Mouse (Mus musculus) kidney, embryonic 16.5 days (tissue): ENCODE data around the gene Spcs2. TPM values are rescaled to one million over a fixed set of nuclear protein-coding genes. Genes with fewer than 3 reads are reported as not detected.
A peak's percentile ranks its signal among the peaks of the same experiment; 100 is the strongest.

Source experiments
- ATAC-seq: fragments of 200-750 bp; cut with Nextera tagmentation; 2 replicates; pipeline ENCODE4 v1.8.0; 2017; ENCODE audit warnings: moderate TSS enrichment; ENCODE audit not compliant: low FRiP score, low TSS enrichment
- H3K27ac ChIP-seq: fragments of 300-500 bp; sonication (generic); 2 replicates; pipeline ENCODE4 v1.5.1; 2014; ENCODE audit warnings: low read length
- H3K27me3 ChIP-seq: fragments of 300-500 bp; sonication (generic); 2 replicates; pipeline ENCODE4 v1.6.1; 2014; ENCODE audit warnings: low read length, control low read depth, mixed read lengths; ENCODE audit not compliant: insufficient read depth
- H3K36me3 ChIP-seq: fragments of 300-500 bp; sonication (generic); 2 replicates; pipeline ENCODE4 v1.6.1; 2014; ENCODE audit warnings: low read length, control low read depth, mixed read lengths; ENCODE audit not compliant: insufficient read depth
- H3K4me1 ChIP-seq: fragments of 300-500 bp; sonication (generic); 2 replicates; pipeline ENCODE4 v1.6.1; 2014; ENCODE audit warnings: low read length, control low read depth, mixed read lengths; ENCODE audit not compliant: insufficient read depth
- H3K4me2 ChIP-seq: fragments of 300-500 bp; sonication (generic); replicated peaks from 2 replicates; pipeline ENCODE4 v1.6.1; 2014; ENCODE audit warnings: low read depth, low read length
- H3K4me3 ChIP-seq: fragments of 300-500 bp; sonication (generic); 2 replicates; pipeline ENCODE4 v1.5.1; 2014; ENCODE audit warnings: mild to moderate bottlenecking, low read length
- H3K9ac ChIP-seq: fragments of 300-500 bp; sonication (generic); replicated peaks from 2 replicates; pipeline ENCODE4 v1.6.1; 2014; ENCODE audit warnings: low read length
- H3K9me3 ChIP-seq: fragments of 300-500 bp; sonication (generic); 2 replicates; pipeline ENCODE4 v1.6.1; 2016; ENCODE audit warnings: low read length, control low read depth
- WGBS: fragments of 180-500 bp; shearing (Covaris S2); extraction: QIAGEN DNeasy Blood & Tissue Kit; methylation state at CpG from one replicate; pipeline ENCODE4 v1.1.7; 2014; 5-methylcytosine and 5-hydroxymethylcytosine counted together
- polyA plus RNA-seq: library from polyadenylated mRNA; unstranded; fragments of >200 nt; fragmentation: Nextera tagmentation; extraction: Ambion mirVana; gene quantifications from 2 replicates; pipeline ENCODE4 v1.2.1, GENCODE M21; 2015

The Spcs2 gene
- polyA plus RNA-seq, 1 experiment from 2014 or later = 372 TPM

DNA sequence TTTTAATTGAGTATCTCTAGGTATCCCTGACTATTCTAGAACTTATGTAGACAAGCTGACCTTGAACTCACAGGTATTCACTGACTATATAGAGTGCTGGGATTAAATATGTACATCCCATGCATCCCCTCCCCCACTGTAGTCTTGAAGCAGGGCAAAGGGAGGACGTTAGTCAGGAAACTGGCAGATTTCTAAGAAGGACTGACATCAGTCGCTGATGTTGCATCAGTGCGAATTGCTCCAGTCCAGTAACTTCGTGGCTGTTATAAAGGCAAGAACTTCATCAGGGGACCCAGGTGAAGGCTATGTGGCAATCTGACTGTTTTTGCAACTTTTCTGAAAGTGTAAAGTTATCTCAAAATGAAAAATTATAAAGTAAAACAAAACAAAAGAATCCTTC is 6.0 kb upstream of the Spcs2 start:
- no peak overlapping the region for H3K4me2 ChIP-seq
- no peak overlapping the region for H3K27ac ChIP-seq
- H3K4me1 ChIP-seq = no peaks in the 10 kb centered on the region
- no peak for ATAC-seq
- 69% methylated on average over 4 of the region's 4 CpGs for WGBS
- H3K27me3 ChIP-seq = no peaks in the 10 kb centered on the region
- no peaks in the 10 kb centered on the region for H3K36me3 ChIP-seq
- H3K9ac ChIP-seq = no peak overlapping the region
- no peaks in the 10 kb centered on the region for H3K9me3 ChIP-seq
- H3K4me3 ChIP-seq = no peak overlapping the region

DNA sequence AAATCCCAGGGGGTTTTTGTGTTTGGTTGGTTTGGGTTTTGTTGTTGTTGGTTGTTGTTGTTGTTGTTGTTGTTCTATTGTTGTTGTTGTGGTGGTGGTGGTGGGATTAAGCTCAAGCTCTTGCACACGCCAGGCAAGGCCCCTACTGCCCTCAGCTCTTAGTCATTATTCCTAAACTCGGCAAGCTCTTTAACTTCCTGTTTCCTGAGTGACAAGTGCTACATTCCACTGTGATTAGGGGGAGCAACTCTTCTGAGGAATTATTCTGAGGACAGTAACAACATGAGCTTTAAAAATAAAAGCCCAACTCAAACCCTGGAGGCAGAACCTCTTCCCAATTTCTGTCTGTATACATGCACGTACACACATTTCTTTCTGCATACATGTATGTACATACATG is 2.0 kb upstream of the Spcs2 start:
- Histone ChIP-seq H3K4me1 (no peaks in the 10 kb centered on the region), H3K4me2 (no peak overlapping the region), H3K27ac (no peak overlapping the region), H3K36me3 (no peaks in the 10 kb centered on the region), H3K27me3 (no peaks in the 10 kb centered on the region), H3K9me3 (no peaks in the 10 kb centered on the region), H3K4me3 (no peak overlapping the region), H3K9ac (no peak overlapping the region)
- ATAC-seq = no peak
- 50% methylated on average over 3 of the region's 3 CpGs for WGBS

DNA sequence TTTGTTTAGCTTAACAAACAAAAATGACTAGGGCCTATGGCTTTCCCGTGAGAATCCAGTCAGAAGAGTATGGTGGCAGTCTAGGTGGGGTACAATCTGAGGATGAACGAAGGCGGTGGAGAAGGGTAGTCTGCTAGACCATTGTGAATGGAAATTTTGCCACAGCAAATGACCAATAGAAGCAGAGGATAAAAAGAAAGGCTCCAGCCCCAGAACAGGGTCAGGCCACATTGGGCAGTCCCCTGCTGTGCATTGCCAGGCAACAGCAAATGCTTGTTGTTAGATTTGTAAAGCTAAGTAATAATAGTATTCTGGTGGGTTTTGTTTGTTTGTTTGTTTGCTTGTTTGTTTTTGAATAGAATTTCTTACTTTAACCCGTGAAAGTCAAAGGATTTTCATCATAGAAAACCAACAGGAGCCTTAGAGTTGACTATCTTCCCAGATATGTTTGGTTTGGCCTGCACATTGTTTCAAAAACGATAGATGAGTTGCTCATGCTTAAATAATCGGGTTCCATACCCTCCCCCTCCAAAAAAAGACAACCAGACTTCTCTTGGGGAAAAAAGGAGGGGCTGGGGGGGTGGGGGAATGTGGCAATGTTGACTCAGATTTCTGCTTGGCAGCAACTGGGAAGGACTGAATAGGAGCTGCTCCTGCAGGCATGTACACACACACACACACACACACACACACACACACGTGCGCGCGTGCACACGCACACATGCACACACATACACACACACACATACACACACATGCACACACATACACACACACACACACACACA is 1.2 kb upstream of the Spcs2 start:
- no peak overlapping the region for H3K27ac ChIP-seq
- H3K27me3 ChIP-seq = no peaks in the 10 kb centered on the region
- H3K36me3 ChIP-seq = no peaks in the 10 kb centered on the region
- WGBS = 80% methylated on average over 11 of the region's 11 CpGs
- no peaks in the 10 kb centered on the region for H3K4me1 ChIP-seq
- no peak overlapping the region for H3K4me2 ChIP-seq
- no peak overlapping the region for H3K9ac ChIP-seq
- H3K9me3 ChIP-seq = no peaks in the 10 kb centered on the region
- H3K4me3 ChIP-seq = no peak overlapping the region
- ATAC-seq = no peak

DNA sequence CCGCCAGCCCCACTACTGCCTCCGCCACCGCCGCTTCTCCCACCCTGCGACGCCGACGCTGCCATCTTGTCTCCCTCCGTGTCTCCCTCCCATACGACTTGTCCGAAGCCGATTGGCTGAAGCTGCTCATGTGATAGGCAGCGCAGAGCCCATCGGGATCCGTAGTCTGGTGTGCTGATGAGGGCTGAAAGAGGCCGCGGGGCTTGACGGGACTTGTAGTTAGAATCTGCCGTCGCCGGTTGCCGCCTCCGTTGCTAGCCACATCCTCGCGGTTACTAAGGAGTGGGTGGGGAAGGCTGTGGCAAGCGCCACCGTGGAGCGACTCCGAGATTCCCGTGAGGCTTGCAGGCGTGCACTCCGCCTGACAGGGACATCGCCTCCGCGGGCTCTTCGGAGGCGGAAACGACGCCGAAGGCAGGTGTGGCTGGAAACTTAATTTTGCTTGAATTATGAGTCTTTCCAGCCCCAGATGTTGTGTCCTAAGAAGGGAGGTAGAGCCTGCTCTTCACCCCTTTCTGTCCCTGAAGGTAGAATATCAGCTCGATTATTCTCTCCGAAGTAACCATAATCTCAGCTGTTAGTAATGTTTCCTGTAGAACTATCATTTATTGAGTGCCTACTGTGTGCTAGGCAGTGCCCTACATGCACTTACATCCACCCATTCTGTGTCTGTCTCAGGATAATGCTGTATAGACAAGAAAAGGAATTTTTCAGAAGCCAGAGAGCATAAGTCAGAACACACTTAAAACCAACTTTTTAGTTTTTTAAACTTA is 4.3 kb downstream of the Spcs2 start, which contains the start of gene Xrra1:
Xrra1 (plus strand) TSS at position 304 of the 773 bp plus-strand sequence.
- peak; percentile 98 for ATAC-seq

DNA sequence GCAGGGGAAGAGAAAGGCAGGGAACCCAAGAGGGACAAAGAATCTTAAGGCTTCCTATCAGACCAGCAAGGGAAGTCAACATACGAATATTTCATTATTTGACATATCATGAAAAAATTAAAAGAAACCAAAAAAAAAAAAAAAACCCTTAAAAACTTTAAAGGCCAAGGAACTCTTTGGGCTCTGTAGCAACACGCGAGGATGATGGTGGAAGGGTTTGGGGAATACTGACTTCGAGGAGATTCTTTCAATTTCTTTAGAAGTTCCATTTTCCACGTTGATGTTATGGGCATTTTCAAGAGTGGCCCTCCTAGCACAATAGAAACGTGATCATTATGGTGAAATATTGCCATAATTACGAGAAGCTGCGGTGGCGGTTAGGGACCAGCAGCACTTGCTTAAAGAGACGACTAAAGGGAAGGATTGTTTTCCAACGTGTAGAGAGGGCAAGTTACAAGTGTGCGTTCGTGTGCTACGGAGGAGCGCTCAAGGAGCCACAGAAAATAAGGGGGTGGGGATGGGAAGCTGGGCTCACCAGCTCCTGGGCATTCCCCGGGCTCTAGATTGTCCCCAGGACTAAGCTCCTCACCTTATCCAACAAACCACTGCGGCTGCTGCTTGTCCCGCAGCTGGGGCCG is 5.0 kb downstream of the Spcs2 start:
- H3K4me3 ChIP-seq = peak overlapping the region; percentile 88
- 0 out of 2 replicates have a peak overlapping the region, but pooled peaks have one; percentile 52 for H3K27ac ChIP-seq
- WGBS = under 1% methylated on average over 17 of the region's 19 CpGs
- H3K36me3 ChIP-seq = peaks cover 10% of the 10 kb centered on the region; the same call in 1 of the 2 replicates
- H3K27me3 ChIP-seq = no peaks in the 10 kb centered on the region
- no peaks in the 10 kb centered on the region for H3K9me3 ChIP-seq
- H3K4me1 ChIP-seq = peaks cover 17% of the 10 kb centered on the region
- peak; percentile 72; the same call in 1 of the 2 replicates for ATAC-seq
- H3K9ac ChIP-seq = peak overlapping the region; percentile 91
- peak overlapping the region; percentile 95 for H3K4me2 ChIP-seq

More for the DNA sequence above, 4.3 kb downstream of the Spcs2 start, which contains the start of gene Xrra1:
- peak within 1 kb of the TSS; percentile 91 for H3K9ac ChIP-seq
- H3K27me3 ChIP-seq = no peaks in the 10 kb centered on the region
- H3K4me1 ChIP-seq = peaks cover 17% of the 10 kb centered on the region
- H3K9me3 ChIP-seq = no peaks in the 10 kb centered on the region
- WGBS = under 1% methylated on average over 42 of the region's 42 CpGs
- peaks cover 10% of the 10 kb centered on the region; the same call in 1 of the 2 replicates for H3K36me3 ChIP-seq
- H3K27ac ChIP-seq = 0 out of 2 replicates have a peak within 1 kb of the TSS, but pooled peaks have one; percentile 52
- peak within 1 kb of the TSS; percentile 88 for H3K4me3 ChIP-seq
- H3K4me2 ChIP-seq = peak within 1 kb of the TSS; percentile 95

DNA sequence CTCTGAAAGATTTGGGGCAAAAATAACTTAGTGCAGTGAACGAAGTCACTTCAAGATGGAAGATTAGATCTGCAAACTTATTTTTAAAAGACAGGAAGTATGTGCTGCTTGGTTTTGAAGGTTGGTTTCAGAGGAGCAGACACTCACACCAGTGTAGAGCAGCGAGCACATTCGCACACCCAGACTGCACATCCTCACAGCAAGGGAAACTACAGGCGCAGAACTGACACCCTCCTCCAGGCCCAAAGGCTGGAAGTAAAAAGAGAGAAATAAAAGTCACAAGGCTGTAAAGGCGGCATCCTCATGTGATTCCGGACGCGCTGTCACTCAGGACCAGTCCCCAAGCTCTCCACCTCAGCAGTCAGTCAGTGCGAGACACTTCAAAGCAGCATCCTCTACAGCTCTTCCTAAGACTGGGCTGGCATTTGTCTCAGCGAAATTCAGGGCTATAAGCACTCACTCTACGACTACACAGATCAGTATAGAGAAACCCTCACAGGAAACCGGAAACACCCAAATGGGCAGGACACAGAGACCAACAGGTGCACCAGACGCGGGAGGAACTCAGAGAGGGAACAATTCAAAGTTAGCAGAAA is 6.9 kb downstream of the Spcs2 start:
- H3K4me3 ChIP-seq = no peak overlapping the region
- ATAC-seq = no peak
- no peak overlapping the region for H3K27ac ChIP-seq
- H3K4me1 ChIP-seq = peaks cover 17% of the 10 kb centered on the region
- no peak overlapping the region for H3K4me2 ChIP-seq
- peaks cover 16% of the 10 kb centered on the region; the same call in 1 of the 2 replicates for H3K36me3 ChIP-seq
- 59% methylated on average over 14 of the region's 14 CpGs for WGBS
- no peaks in the 10 kb centered on the region for H3K9me3 ChIP-seq
- H3K27me3 ChIP-seq = no peaks in the 10 kb centered on the region
- no peak overlapping the region for H3K9ac ChIP-seq

DNA sequence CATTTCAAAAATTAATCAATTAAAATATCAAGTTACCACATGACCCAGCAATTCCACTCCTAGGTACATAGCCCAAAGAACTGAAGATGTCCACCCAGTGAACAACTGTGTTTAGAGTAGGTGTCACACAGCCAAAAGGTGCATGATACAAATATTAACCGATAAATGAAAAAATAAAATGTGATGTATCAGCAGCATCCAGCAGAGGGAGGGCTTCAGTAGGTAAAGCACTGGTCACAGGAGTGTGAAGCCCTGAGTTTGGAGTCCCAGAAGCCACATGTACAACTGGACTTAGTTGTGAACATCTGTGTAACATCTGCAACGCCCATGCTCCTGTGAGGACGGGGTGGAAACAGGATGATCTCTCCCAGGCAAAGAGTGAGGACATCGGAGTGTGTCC is 9.0 kb downstream of the Spcs2 start:
- ATAC-seq = no peak
- H3K4me1 ChIP-seq = peaks cover 17% of the 10 kb centered on the region
- H3K27ac ChIP-seq = no peak overlapping the region
- H3K36me3 ChIP-seq = peaks cover 16% of the 10 kb centered on the region; the same call in 1 of the 2 replicates
- H3K4me3 ChIP-seq = no peak overlapping the region
- H3K4me2 ChIP-seq = no peak overlapping the region
- no peaks in the 10 kb centered on the region for H3K9me3 ChIP-seq
- H3K27me3 ChIP-seq = no peaks in the 10 kb centered on the region
- H3K9ac ChIP-seq = no peak overlapping the region
- WGBS = 91% methylated on average over 4 of the region's 4 CpGs

DNA sequence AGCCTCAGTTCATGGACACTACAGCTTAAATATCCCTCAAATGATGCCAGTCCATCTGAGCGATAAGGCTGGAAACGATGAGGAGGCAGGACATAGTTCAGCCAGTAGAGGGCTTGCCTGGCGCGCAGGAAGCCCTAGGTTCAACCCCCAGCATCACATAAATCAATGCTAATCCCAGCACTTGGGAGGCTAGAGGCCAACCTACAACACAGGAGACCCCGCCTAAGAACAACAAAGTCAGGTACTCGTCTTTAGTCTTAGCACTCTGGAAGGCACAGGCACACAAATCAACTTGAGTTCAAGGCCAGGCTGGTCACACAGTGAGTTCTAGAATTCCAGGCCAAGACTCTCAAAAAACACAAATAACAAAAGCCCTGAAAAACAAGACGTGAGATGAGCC is 9.9 kb downstream of the Spcs2 start:
- no peak for ATAC-seq

DNA sequence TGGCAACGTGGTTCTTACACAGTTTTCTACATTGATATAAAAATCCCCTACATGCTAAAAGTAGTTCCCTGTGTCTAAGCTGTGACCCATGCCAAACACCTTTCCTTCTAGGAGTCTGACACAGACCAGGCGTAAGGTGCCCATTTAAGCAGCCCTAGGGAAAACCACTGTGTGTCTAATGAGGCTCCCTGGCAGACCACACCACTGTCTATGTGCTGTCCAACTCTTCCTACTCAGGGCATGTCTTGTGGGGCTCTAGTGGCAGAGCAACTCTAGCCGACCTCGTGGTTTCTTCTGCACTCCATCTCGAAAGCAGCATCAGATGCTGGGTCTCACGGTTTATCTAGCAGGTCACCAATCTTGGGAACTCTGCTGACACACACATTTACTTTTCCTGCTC is 11.6 kb downstream of the Spcs2 start:
- peaks cover 6% of the 10 kb centered on the region for H3K4me1 ChIP-seq
- no peak overlapping the region for H3K9ac ChIP-seq
- no peak overlapping the region for H3K27ac ChIP-seq
- WGBS = 90% methylated on average over 6 of the region's 6 CpGs
- no peak overlapping the region for H3K4me2 ChIP-seq
- H3K4me3 ChIP-seq = no peak overlapping the region
- no peaks in the 10 kb centered on the region for H3K27me3 ChIP-seq
- H3K9me3 ChIP-seq = no peaks in the 10 kb centered on the region
- peaks cover 32% of the 10 kb centered on the region for H3K36me3 ChIP-seq
- ATAC-seq = no peak

More for the DNA sequence above, 9.9 kb downstream of the Spcs2 start:
- Histone ChIP-seq H3K4me2 (no peak overlapping the region), H3K27me3 (no peaks in the 10 kb centered on the region), H3K27ac (no peak overlapping the region), H3K4me1 (peaks cover 17% of the 10 kb centered on the region), H3K9ac (no peak overlapping the region), H3K36me3 (peaks cover 23% of the 10 kb centered on the region), H3K4me3 (no peak overlapping the region), H3K9me3 (no peaks in the 10 kb centered on the region)
- WGBS = 50% methylated on average over 7 of the region's 7 CpGs
